In genomic region chr4:49059402-49060381, GRCm38 (mm10) we compare ENCODE assay signal across 8 mouse cellular contexts. TPM values are rescaled to one million over a fixed set of nuclear protein-coding genes. Genes with fewer than 3 reads are reported as not detected.
DNase-seq lines count a peak whose midpoint lies in the region; ATAC-seq lines count a peak whose summit lies in the region.

No protein-coding gene starts in this region.

- peak; percentile 49; the same call in 1 of the 2 replicates for ATAC-seq in heart, embryonic 11.5 days (replicated peaks; ENCODE audit: insufficient number of reproducible peaks, low FRiP score, low TSS enrichment)
- peak; percentile 73 for ATAC-seq in heart, embryonic 16.5 days (replicated peaks; ENCODE audit: extremely low read depth, insufficient read depth, low FRiP score)
- no peak for ATAC-seq in liver, embryonic 15.5 days (ENCODE audit: insufficient read depth)

- no peaks in the 10 kb centered on the region for H3K36me3 ChIP-seq in heart, embryonic 11.5 days (ENCODE audit: control insufficient read depth, insufficient read depth, low read length)
- H3K36me3 ChIP-seq in heart, embryonic 16.5 days (ENCODE audit: control insufficient read depth, insufficient read depth), result no peaks in the 10 kb centered on the region
- H3K36me3 ChIP-seq in liver, embryonic 15.5 days (replicated peaks), result no peaks in the 10 kb centered on the region

- DNase-seq in heart, adult 11 months, result no peak
- peak; percentile 41 for DNase-seq in embryo, embryonic 10.5 days (ENCODE audit: low spot score)
- DNase-seq in kidney, postnatal 25 days, result peak; percentile 33 to 58
- DNase-seq in right cerebral cortex, adult 2 months (ENCODE audit: low spot score in 2 of 2), result peak; percentile 48 to 63
- DNase-seq in thymus, adult 18-20 months, result no peak

- peaks cover 11% of the 10 kb centered on the region for H3K27me3 ChIP-seq in heart, embryonic 11.5 days (ENCODE audit: control insufficient read depth, insufficient read depth, low read length)
- peaks cover 3% of the 10 kb centered on the region; the same call in 1 of the 2 replicates for H3K27me3 ChIP-seq in heart, embryonic 16.5 days (ENCODE audit: control insufficient read depth, insufficient read depth, low read length)
- H3K27me3 ChIP-seq in liver, embryonic 15.5 days, result peaks cover 22% of the 10 kb centered on the region

- H3K9me3 ChIP-seq in heart, embryonic 11.5 days (replicated peaks; ENCODE audit: control insufficient read depth, low read length), result no peaks in the 10 kb centered on the region
- H3K9me3 ChIP-seq in heart, embryonic 16.5 days (replicated peaks; ENCODE audit: control insufficient read depth, low read length), result no peaks in the 10 kb centered on the region
- no peaks in the 10 kb centered on the region for H3K9me3 ChIP-seq in liver, embryonic 15.5 days (replicated peaks)

- no peak overlapping the region; the same call in 1 of the 2 replicates for H3K27ac ChIP-seq in heart, embryonic 11.5 days (ENCODE audit: low read depth, low read length)
- no peak overlapping the region for H3K27ac ChIP-seq in heart, embryonic 16.5 days (ENCODE audit: low read length)
- H3K27ac ChIP-seq in liver, embryonic 15.5 days (replicated peaks), result no peak overlapping the region

- peak overlapping the region; percentile 97 for H3K4me2 ChIP-seq in heart, embryonic 11.5 days
- peak overlapping the region; percentile 77 for H3K4me2 ChIP-seq in heart, embryonic 16.5 days (ENCODE audit: low read depth, low read length)
- H3K4me2 ChIP-seq in liver, embryonic 15.5 days, result peak overlapping the region; percentile 69

- H3K4me3 ChIP-seq in heart, embryonic 11.5 days (ENCODE audit: low read depth, low read length), result peak overlapping the region; percentile 69
- peak overlapping the region; percentile 57 for H3K4me3 ChIP-seq in heart, embryonic 16.5 days (ENCODE audit: low read length)
- peak overlapping the region; percentile 40 for H3K4me3 ChIP-seq in liver, embryonic 15.5 days (replicated peaks)

- H3K4me1 ChIP-seq in heart, embryonic 11.5 days (ENCODE audit: control insufficient read depth, insufficient read depth, low read length), result peaks cover 11% of the 10 kb centered on the region; the same call in 1 of the 2 replicates
- H3K4me1 ChIP-seq in heart, embryonic 16.5 days (ENCODE audit: control insufficient read depth, insufficient read depth, low read length), result peaks cover 9% of the 10 kb centered on the region
- H3K4me1 ChIP-seq in liver, embryonic 15.5 days (replicated peaks), result no peaks in the 10 kb centered on the region

- H3K9ac ChIP-seq in heart, embryonic 11.5 days (ENCODE audit: low read depth, low read length), result peak overlapping the region; percentile 69
- H3K9ac ChIP-seq in heart, embryonic 16.5 days (ENCODE audit: low read length), result peak overlapping the region; percentile 61
- H3K9ac ChIP-seq in liver, embryonic 15.5 days, result no peak overlapping the region

- WGBS in heart, embryonic 11.5 days (ENCODE audit: insufficient replicate concordance), result under 1% methylated on average over 62 of the region's 62 CpGs
- WGBS in heart, embryonic 16.5 days, result under 1% methylated on average over 62 of the region's 62 CpGs
- WGBS in liver, embryonic 15.5 days (ENCODE audit: insufficient replicate concordance), result 2% methylated on average over 62 of the region's 62 CpGs

RNA-seq across cellular contexts. Expression of gene Plppr1, which starts 0.6 kb away (rescaled TPM):
- 1.8 and 1.9 TPM in 2 replicates for polyA plus RNA-seq in heart, embryonic 11.5 days (2014; fragmentation: Nextera tagmentation; extraction: Ambion mirVana)
- 5.0 and 5.4 TPM in 2 replicates for polyA plus RNA-seq in heart, embryonic 16.5 days (2015; fragmentation: Nextera tagmentation; extraction: Ambion mirVana)
- 0.39 and 0.62 TPM in 2 replicates for polyA plus RNA-seq in liver, embryonic 15.5 days (2015; fragmentation: Nextera tagmentation; extraction: Ambion mirVana)

Comparison
In these comparisons a context has a peak if more than half of its experiments do, and no peak if none do; other contexts are left out.
1. DNase-seq: peak in embryo, embryonic 10.5 days (single experiment), kidney, postnatal 25 days (2 of 2) and right cerebral cortex, adult 2 months (2 of 2); none in heart, adult 11 months (single experiment) and thymus, adult 18-20 months (0 of 2).
2. Peak in every context shown above with its lines, with median percentiles within 50 percentile points of each other: H3K4me2 ChIP-seq and H3K4me3 ChIP-seq.